Mouse (Mus musculus): ENCODE data around the gene Slc9a6. TPM values are rescaled to one million over a fixed set of nuclear protein-coding genes. Genes with fewer than 3 reads are reported as not detected.
A peak's percentile ranks its signal among the peaks of the same experiment; 100 is the strongest.

The Slc9a6 gene
- total and polyA plus RNA-seq, 3 experiments, result 5.2 to 7.6 (median 5.3) TPM

DNA sequence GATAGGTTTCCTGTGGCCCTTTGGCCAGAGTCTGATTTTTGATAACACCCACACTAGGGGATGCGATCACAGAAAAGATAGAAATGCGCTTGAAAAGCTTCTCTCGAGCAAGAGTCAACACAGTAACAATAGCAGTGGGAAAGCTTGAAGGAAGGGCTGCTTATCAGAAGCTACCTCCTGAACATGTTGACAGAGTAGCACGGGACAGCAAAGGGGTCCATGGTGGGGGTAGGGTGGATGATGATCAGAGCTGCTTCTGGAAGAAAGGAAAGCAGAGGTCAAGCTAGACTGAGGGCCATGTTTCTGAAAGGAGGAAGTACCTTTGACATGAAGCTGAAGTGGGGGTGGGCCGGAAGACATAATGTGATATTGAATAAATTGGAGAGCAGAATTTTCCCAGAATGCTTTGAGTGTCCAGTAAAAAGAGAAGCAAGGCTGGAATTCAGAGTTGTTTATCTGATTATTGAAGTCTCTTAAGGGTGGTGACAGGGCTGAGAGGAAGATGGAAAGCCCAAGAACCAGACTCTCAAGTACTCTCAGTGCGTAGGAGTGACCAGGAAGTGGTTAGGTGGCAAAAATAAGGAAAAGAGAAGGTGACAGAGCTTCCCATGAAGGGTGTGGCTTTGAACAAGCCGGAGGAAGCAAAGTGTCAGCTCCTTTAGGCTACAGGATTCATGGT lies 2.4 kb upstream of the Slc9a6 start:
- TF ChIP-seq RCOR1 (conservative IDR thresholded peaks at IDR 0.05; ENCODE audit: low read depth, low read length), result no peak
- TF ChIP-seq POLR2AphosphoS2 (IDR thresholded peaks at IDR 0.05; ENCODE audit: low read depth, low read length), result no peak
- no peak for TF ChIP-seq JUND (conservative IDR thresholded peaks at IDR 0.05; ENCODE audit: low read depth, low read length)
- TF ChIP-seq PAX5 (IDR thresholded peaks at IDR 0.05; ENCODE audit: low read length), result no peak
- no peak for TF ChIP-seq MEF2A (IDR thresholded peaks at IDR 0.05; ENCODE audit: borderline replicate concordance, low read depth, low read length)
- no peak for TF ChIP-seq USF2 (conservative IDR thresholded peaks at IDR 0.05; ENCODE audit: low read depth, low read length)
- TF ChIP-seq SIN3A (IDR thresholded peaks at IDR 0.05; ENCODE audit: low read length), result no peak
- TF ChIP-seq MAX (IDR thresholded peaks at IDR 0.05; ENCODE audit: low read length), result no peak
- no peak for TF ChIP-seq ELF1 (IDR thresholded peaks at IDR 0.05; ENCODE audit: low read depth, low read length)
- no peak for TF ChIP-seq CHD1 (IDR thresholded peaks at IDR 0.05; ENCODE audit: low read depth, low read length)
- Histone ChIP-seq H3K4me1 (ENCODE audit: control insufficient read depth in 1 of 2, insufficient read depth in 2 of 2) (peaks cover 9 to 10% of the 10 kb centered on the region in 2 experiments; a peak in 2 of 4 replicates), H3K9me3 (replicated peaks; ENCODE audit: low read length) (no peaks in the 10 kb centered on the region), H3K4me3 (replicated peaks in 1 of 3; ENCODE audit: low read depth in 2 of 3, low read length in 2 of 3, poor library complexity in 1 of 3) (no peak overlapping the region), H3K27me3 (replicated peaks) (no peaks in the 10 kb centered on the region), H3K27ac (ENCODE audit: insufficient read depth, low read depth) (no peak overlapping the region), H3K79me2 (replicated peaks; ENCODE audit: control insufficient read depth, extremely low read depth, insufficient read depth, poor library complexity, severe bottlenecking) (no peaks in the 10 kb centered on the region), H3K4me2 (ENCODE audit: insufficient read depth, low read depth, poor library complexity, severe bottlenecking) (no peak overlapping the region), H3K36me3 (replicated peaks in 1 of 2; ENCODE audit: control insufficient read depth in 1 of 2, insufficient read depth in 1 of 2, low read length in 1 of 2) (no peaks in the 10 kb centered on the region), H3K9ac (ENCODE audit: insufficient read depth, low read depth) (no peak overlapping the region)
- no peak for DNase-seq (ENCODE audit: extremely low read depth)
- in situ Hi-C loops (cut with MboI; ENCODE audit: low pct_ligation_motif_present, low pct_unique_long_range_greater_than_20kb, low sequenced_read_pairs), result no loop called here
- dilution Hi-C loops (cut with MboI; ENCODE audit: extremely low pct_ligation_motif_present, extremely low pct_unique_long_range_greater_than_20kb, low sequenced_read_pairs), result no loop called here

DNA sequence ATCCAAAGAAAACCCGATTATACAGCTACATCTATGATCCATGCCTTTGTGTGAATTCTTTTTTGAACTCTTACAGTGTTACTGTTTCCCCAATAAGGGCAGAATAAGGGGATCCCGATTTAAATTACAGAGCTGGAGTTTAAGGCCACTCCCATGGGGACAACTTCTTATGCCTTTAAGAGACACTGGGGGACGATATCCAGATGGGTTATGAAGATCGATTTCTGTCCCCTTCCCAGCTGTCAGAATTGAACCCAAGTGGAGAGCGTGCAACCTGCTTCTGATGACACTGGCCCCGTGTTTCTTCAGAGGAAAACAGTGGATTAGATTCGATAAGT lies 303 bp upstream of the Slc9a6 start:
- DNase-seq (ENCODE audit: extremely low read depth), result no peak
- Histone ChIP-seq H3K4me1 (ENCODE audit: control insufficient read depth in 1 of 2, insufficient read depth in 2 of 2) (peaks cover 9 to 10% of the 10 kb centered on the region in 2 experiments; a peak in 2 of 4 replicates), H3K4me2 (ENCODE audit: insufficient read depth, low read depth, poor library complexity, severe bottlenecking) (peak overlapping the region; percentile 57; the same call in 1 of the 2 replicates), H3K27me3 (replicated peaks) (no peaks in the 10 kb centered on the region), H3K36me3 (replicated peaks in 1 of 2; ENCODE audit: control insufficient read depth in 1 of 2, insufficient read depth in 1 of 2, low read length in 1 of 2) (no peaks in the 10 kb centered on the region), H3K79me2 (replicated peaks; ENCODE audit: control insufficient read depth, extremely low read depth, insufficient read depth, poor library complexity, severe bottlenecking) (no peaks in the 10 kb centered on the region), H3K9me3 (replicated peaks; ENCODE audit: low read length) (no peaks in the 10 kb centered on the region), H3K4me3 (replicated peaks in 1 of 3; ENCODE audit: low read depth in 2 of 3, low read length in 2 of 3, poor library complexity in 1 of 3) (peak overlapping the region; percentile 32 to 66 (median 49)), H3K9ac (ENCODE audit: insufficient read depth, low read depth) (peak overlapping the region; percentile 37; the same call in 1 of the 2 replicates), H3K27ac (ENCODE audit: insufficient read depth, low read depth) (no peak overlapping the region)
- in situ Hi-C loops (cut with MboI; ENCODE audit: low pct_ligation_motif_present, low pct_unique_long_range_greater_than_20kb, low sequenced_read_pairs) (no loop called here), dilution Hi-C loops (cut with MboI; ENCODE audit: extremely low pct_ligation_motif_present, extremely low pct_unique_long_range_greater_than_20kb, low sequenced_read_pairs) (no loop called here)
- TF ChIP-seq ZNF384 (IDR thresholded peaks at IDR 0.05; ENCODE audit: low read depth, low read length), result no peak
- TF ChIP-seq MAX (IDR thresholded peaks at IDR 0.05; ENCODE audit: low read length), result no peak
- no peak for TF ChIP-seq CTCF (conservative IDR thresholded peaks at IDR 0.05 in 1 of 2, IDR thresholded peaks at IDR 0.05 in 1 of 2; ENCODE audit: low read depth in 2 of 2, low read length in 2 of 2)
- no peak for TF ChIP-seq TBP (conservative IDR thresholded peaks at IDR 0.05; ENCODE audit: low read depth, low read length)
- TF ChIP-seq ETS1 (conservative IDR thresholded peaks at IDR 0.05; ENCODE audit: low read depth, low read length), result no peak
- TF ChIP-seq NRF1 (IDR thresholded peaks at IDR 0.05; ENCODE audit: low read depth, low read length), result no peak
- TF ChIP-seq MEF2A (IDR thresholded peaks at IDR 0.05; ENCODE audit: borderline replicate concordance, low read depth, low read length), result no peak
- TF ChIP-seq RCOR1 (conservative IDR thresholded peaks at IDR 0.05; ENCODE audit: low read depth, low read length), result no peak
- no peak for TF ChIP-seq NELFE (IDR thresholded peaks at IDR 0.05; ENCODE audit: low read depth, low read length)
